Comparison of ENCODE assay signal across 8 mouse cellular contexts in genomic region chr16:18687367-18687766, GRCm38 (mm10). TPM values are rescaled to one million over a fixed set of nuclear protein-coding genes. Genes with fewer than 3 reads are reported as not detected.
A peak's percentile ranks its signal among the peaks of the same experiment; 100 is the strongest.
DNase-seq lines count a peak whose midpoint lies in the region; ATAC-seq and TF ChIP-seq lines count a peak whose summit lies in the region.

No protein-coding gene starts in this region.

- TF ChIP-seq POLR2A in cortical plate, adult 2 months (IDR thresholded peaks at IDR 0.05; ENCODE audit: extremely low read depth, insufficient read depth, low read length): no peak

- no peak overlapping the region for H3K4me3 ChIP-seq in cortical plate, adult 2 months (ENCODE audit: insufficient read depth, low read length)
- peak overlapping the region; percentile 41 for H3K4me3 ChIP-seq in midbrain, embryonic 10.5 days

- TF ChIP-seq CTCF in cortical plate, adult 2 months (IDR thresholded peaks at IDR 0.05; ENCODE audit: extremely low read depth, insufficient read depth, low read length): peak; percentile 30; the same call in 1 of the 2 replicates

- no peak for ATAC-seq in erythroid progenitor cell, adult 5-6 weeks (replicated peaks; ENCODE audit: low FRiP score, poor library complexity, severe bottlenecking)

- peak; percentile 91 to 96 for DNase-seq in adrenal gland, adult (ENCODE audit: inconsistent age in 2 of 2, low spot score in 1 of 2)
- peak; percentile 63 for DNase-seq in gastrocnemius, postnatal 25 days
- DNase-seq in induced T-regulatory cell, adult 2 months (ENCODE audit: low read depth): peak; percentile 64
- peak; percentile 72 for DNase-seq in left cerebral cortex, postnatal 4 days
- DNase-seq in midbrain, embryonic 10.5 days (ENCODE audit: low spot score): peak; percentile 80
- DNase-seq in right cerebral cortex, postnatal 4 days: peak; percentile 45

- H3K36me3 ChIP-seq in midbrain, embryonic 10.5 days: no peaks in the 10 kb centered on the region

- WGBS in midbrain, embryonic 10.5 days: 5% methylated on average over 8 of the region's 8 CpGs

- intact Hi-C loops in left cerebral cortex, postnatal 4 days (cut with DNase I): no loop called here

- H3K9me3 ChIP-seq in midbrain, embryonic 10.5 days (replicated peaks): no peaks in the 10 kb centered on the region

- no peaks in the 10 kb centered on the region for H3K27me3 ChIP-seq in midbrain, embryonic 10.5 days (ENCODE audit: low read depth, poor library complexity, severe bottlenecking)

- peak overlapping the region; percentile 36; the same call in 1 of the 2 replicates for H3K27ac ChIP-seq in cortical plate, adult 2 months (ENCODE audit: insufficient read depth, low read length)
- peak overlapping the region; percentile 84 for H3K27ac ChIP-seq in midbrain, embryonic 10.5 days (replicated peaks)

- H3K4me1 ChIP-seq in cortical plate, adult 2 months (ENCODE audit: control insufficient read depth, insufficient read depth, low read length): no peaks in the 10 kb centered on the region
- peaks cover 37% of the 10 kb centered on the region for H3K4me1 ChIP-seq in midbrain, embryonic 10.5 days

RNA-seq across cellular contexts. Expression of gene Sept5, which starts 57.6 kb away (rescaled TPM):
- 999 TPM in 2 replicates for polyA plus RNA-seq in cortical plate, adult 2 months (2012; rRNA removed)
- total RNA-seq in gastrocnemius, postnatal 25 days (2021): 1 to 10 TPM; 5.5 to 5.8 TPM
- total RNA-seq in left cerebral cortex, postnatal 4 days (2021): 100 to 1,000 TPM; 555 to 571 TPM
- 31.2 and 42.8 TPM in 2 replicates for polyA plus RNA-seq in midbrain, embryonic 10.5 days (2016; fragmentation: Nextera tagmentation; extraction: Ambion mirVana)
- total RNA-seq in erythroid progenitor cell, adult 5-6 weeks (2015; ENCODE audit: low replicate concordance): 2.1 and 7.6 TPM in 2 replicates
- 11.2 TPM in 1 of 2 replicates, not detected in the other for total RNA-seq in erythroid progenitor cell, adult 5-6 weeks (2017; ENCODE audit: low replicate concordance)

Comparison
In these comparisons a context has a peak if more than half of its experiments do, and no peak if none do; other contexts are left out.
1. RNA of gene Sept5, which starts 57.6 kb away (total RNA-seq): 555 to 571 TPM in left cerebral cortex, postnatal 4 days; 5.5 to 5.8 TPM in gastrocnemius, postnatal 25 days and 2.1 to 11.2 TPM in erythroid progenitor cell, adult 5-6 weeks; every median in the first group is over 10 times any median in the second.
2. Peak in every context shown above with its lines, with median percentiles within 50 percentile points of each other: DNase-seq.